Mouse (Mus musculus) small intestine, adult 2 months (tissue): ENCODE results near the gene Dguok. TPM values are rescaled to one million over a fixed set of nuclear protein-coding genes. Genes with fewer than 3 reads are reported as not detected.

Experiments used
- H3K27ac ChIP-seq: fragments of 200-500 bp; 2 replicates; pipeline ENCODE4 v1.5.1; 2012; ENCODE audit warnings: low read depth, low read length, control low read depth, inconsistent platforms; ENCODE audit not compliant: insufficient read depth
- H3K27me3 ChIP-seq: fragments of 200-500 bp; 2 replicates; pipeline ENCODE4 v1.6.1; 2012; ENCODE audit warnings: mild to moderate bottlenecking, moderate library complexity, low read length, inconsistent platforms; ENCODE audit not compliant: control insufficient read depth, insufficient read depth
- H3K36me3 ChIP-seq: fragments of 200-500 bp; 2 replicates; pipeline ENCODE4 v1.6.1; 2012; ENCODE audit warnings: mild to moderate bottlenecking, low read length, control low read depth, inconsistent platforms; ENCODE audit not compliant: control insufficient read depth, insufficient read depth
- H3K4me1 ChIP-seq: fragments of 200-500 bp; 2 replicates; pipeline ENCODE4 v1.6.1; 2012; ENCODE audit warnings: low read length, inconsistent platforms, mixed read lengths; ENCODE audit not compliant: control insufficient read depth, insufficient read depth, insufficient read length
- H3K4me3 ChIP-seq: fragments of 200-500 bp; 2 replicates; pipeline ENCODE4 v1.5.1; 2012; ENCODE audit warnings: low read depth, mild to moderate bottlenecking, control low read depth, inconsistent platforms, low read length, moderate library complexity
- CTCF ChIP-seq: fragments of 200-500 bp; IDR thresholded peaks from 2 replicates; pipeline ENCODE4 v1.5.1; 2012; ENCODE audit warnings: low read depth, mild to moderate bottlenecking, control low read depth, inconsistent platforms, low read length, moderate library complexity, mixed read lengths; ENCODE audit not compliant: insufficient replicate concordance, insufficient read length; ENCODE audit errors: extremely low read depth
- POLR2A ChIP-seq: fragments of 200-500 bp; IDR thresholded peaks from 2 replicates; pipeline ENCODE4 v1.6.1; 2012; ENCODE audit warnings: low read depth, mild to moderate bottlenecking, control low read depth, inconsistent platforms, low read length, moderate library complexity
- WGBS: fragments of 180-500 bp; shearing (Covaris S2); methylation state at CpG from one replicate; pipeline ENCODE4 v1.1.7; 2018; 5-methylcytosine and 5-hydroxymethylcytosine counted together
- polyA plus RNA-seq: library from polyadenylated mRNA; depleted of rRNA; stranded (reverse); fragments of >200 nt; gene quantifications from 2 replicates; pipeline ENCODE4 v1.2.3, GENCODE M21; 2012

Gene Dguok
- polyA plus RNA-seq, 1 experiment: 19.7 TPM

DNA sequence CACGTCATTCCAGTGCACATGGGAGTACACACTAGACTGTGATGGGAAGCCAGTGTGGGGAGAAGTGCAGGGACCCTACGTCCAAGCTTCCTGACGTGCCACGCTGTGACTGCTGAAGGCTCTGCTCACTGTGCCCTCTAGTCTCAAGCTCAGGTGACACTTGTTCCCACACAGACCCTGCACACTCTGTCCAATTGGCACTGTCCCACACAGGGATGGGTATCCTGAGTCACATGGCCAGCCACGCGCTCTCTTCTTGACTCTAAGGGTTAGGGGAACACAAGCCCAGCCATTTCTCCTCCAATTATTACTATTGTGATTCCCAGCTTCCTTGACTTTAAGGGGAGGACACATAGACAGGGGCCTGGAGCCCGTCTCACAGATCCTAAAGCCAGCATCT lies 23.0 kb downstream of the Dguok start:
- TF ChIP-seq POLR2A (no peak), CTCF (no peak)
- Histone ChIP-seq H3K27ac (no peak overlapping the region), H3K4me3 (no peak overlapping the region), H3K36me3 (peaks cover 55% of the 10 kb centered on the region), H3K4me1 (peaks cover 12% of the 10 kb centered on the region; the same call in 1 of the 2 replicates), H3K27me3 (no peaks in the 10 kb centered on the region)
- 98% methylated on average over 7 of the region's 7 CpGs for WGBS

GRCm38 (mm10) chr6:83482418-83483085 lies 24.2 kb downstream of the Dguok start:
- H3K27ac ChIP-seq: peak overlapping the region; percentile 56
- no peaks in the 10 kb centered on the region for H3K27me3 ChIP-seq
- WGBS: 18% methylated on average over 10 of the region's 10 CpGs
- H3K36me3 ChIP-seq: peaks cover 48% of the 10 kb centered on the region
- TF ChIP-seq POLR2A: no peak
- H3K4me3 ChIP-seq: no peak overlapping the region
- H3K4me1 ChIP-seq: peaks cover 9% of the 10 kb centered on the region; the same call in 1 of the 2 replicates

DNA sequence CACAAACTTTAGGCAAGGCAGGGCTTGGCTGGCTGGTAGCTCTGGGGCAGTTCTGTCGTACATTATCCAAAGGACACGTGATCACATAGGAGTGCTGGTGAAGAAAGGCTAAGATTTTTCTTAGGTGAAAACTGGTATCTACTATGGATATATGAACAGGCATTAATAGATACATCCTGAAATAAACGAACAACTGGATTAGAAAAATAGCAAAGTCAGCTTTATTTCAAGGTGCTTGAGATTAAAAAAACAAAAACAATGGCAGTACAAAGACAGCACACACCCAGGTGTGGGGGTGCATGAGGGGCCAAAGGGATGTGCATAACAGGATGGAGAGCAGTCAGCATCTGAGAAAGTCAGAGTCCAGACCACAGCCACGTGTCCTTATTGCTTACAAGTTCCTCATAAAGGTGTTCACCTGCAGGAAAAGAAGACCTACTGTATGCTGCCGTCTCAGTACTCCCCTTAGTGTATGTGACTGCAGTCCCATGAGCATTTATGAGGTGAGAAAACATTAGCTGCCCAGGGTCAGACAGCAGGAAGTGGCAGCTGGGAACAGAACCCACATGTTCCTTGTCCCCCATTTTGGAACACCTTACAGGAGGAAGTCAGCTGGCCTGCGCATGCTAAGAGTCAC lies 26.6 kb downstream of the Dguok start:
- no peak for TF ChIP-seq POLR2A
- TF ChIP-seq CTCF: no peak
- 86% methylated on average over 6 of the region's 6 CpGs for WGBS
- peaks cover 9% of the 10 kb centered on the region; the same call in 1 of the 2 replicates for H3K4me1 ChIP-seq
- H3K4me3 ChIP-seq: no peak overlapping the region
- H3K27ac ChIP-seq: no peak overlapping the region
- H3K27me3 ChIP-seq: no peaks in the 10 kb centered on the region
- H3K36me3 ChIP-seq: peaks cover 29% of the 10 kb centered on the region

DNA sequence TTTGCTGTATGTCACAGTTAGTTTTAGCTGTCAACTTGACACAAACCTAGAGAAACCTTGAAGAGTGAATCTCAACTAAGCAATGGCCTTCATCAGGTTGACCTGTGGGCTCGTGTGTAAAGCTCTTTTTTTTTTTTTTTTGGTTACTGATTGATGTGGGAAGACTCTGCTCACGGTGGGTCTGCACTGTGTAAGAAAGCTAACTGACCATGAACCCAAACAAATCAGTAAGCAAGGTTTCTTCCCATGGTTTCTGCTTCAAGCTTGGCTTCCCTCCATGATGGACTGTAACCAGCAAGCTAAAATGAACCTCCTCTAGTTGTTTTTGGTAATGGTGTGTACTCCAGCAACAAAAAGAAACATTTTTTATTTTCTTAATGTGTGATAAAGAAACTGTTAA lies 27.6 kb downstream of the Dguok start:
- no peak overlapping the region for H3K4me3 ChIP-seq
- peaks cover 9% of the 10 kb centered on the region; the same call in 1 of the 2 replicates for H3K4me1 ChIP-seq
- no peaks in the 10 kb centered on the region for H3K27me3 ChIP-seq
- peaks cover 23% of the 10 kb centered on the region for H3K36me3 ChIP-seq
- TF ChIP-seq CTCF (no peak), POLR2A (no peak)
- no peak overlapping the region for H3K27ac ChIP-seq
- WGBS: 65% methylated on average over 2 of the region's 2 CpGs

DNA sequence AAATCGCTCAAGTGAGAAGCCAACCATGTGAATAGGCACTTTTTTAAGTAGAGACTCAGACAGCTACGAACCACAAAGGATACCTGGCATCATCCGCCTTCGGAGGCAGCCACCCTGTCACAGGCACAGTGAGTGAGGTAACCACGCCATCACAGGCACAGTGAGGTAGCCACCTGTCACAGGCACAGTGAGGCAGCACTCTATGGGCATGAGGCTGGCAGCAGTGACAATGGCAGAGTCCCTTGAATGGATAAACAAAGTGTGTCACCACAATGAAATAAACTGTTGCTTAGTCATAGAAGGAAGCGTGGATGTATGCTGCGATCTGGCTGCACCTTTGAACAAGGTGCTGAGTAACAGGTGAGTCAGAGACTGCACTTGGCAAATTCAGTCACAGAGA lies 28.1 kb downstream of the Dguok start:
- H3K27me3 ChIP-seq: no peaks in the 10 kb centered on the region
- 81% methylated on average over 7 of the region's 7 CpGs for WGBS
- H3K27ac ChIP-seq: no peak overlapping the region
- H3K4me1 ChIP-seq: peaks cover 9% of the 10 kb centered on the region; the same call in 1 of the 2 replicates
- peaks cover 20% of the 10 kb centered on the region for H3K36me3 ChIP-seq
- H3K4me3 ChIP-seq: no peak overlapping the region
- TF ChIP-seq CTCF (no peak), POLR2A (no peak)

DNA sequence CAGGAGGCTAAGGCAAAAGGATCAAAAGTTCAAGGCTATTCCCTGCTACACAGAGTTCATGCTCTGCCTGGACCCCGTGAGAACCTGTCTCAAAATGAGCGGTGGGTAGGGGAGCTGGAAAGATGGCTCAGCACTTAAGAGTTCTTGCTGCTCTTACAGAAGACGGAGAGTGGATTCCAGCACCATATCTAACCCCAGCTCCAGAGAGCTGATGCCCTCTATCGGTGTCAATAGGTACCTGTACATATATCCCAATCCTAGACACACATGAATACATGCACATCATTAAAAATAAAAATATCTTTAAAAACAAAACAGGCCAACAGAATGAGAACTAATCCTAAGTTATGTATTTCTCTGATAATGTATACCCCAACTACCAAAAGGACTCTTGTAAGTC lies 28.6 kb downstream of the Dguok start:
- TF ChIP-seq POLR2A: no peak
- no peak for TF ChIP-seq CTCF
- 73% methylated on average over 4 of the region's 4 CpGs for WGBS
- peaks cover 19% of the 10 kb centered on the region for H3K36me3 ChIP-seq
- no peak overlapping the region for H3K4me3 ChIP-seq
- H3K27ac ChIP-seq: no peak overlapping the region
- H3K4me1 ChIP-seq: peaks cover 12% of the 10 kb centered on the region
- H3K27me3 ChIP-seq: no peaks in the 10 kb centered on the region

GRCm38 (mm10) chr6:83475431-83475830 lies 31.3 kb downstream of the Dguok start:
- Histone ChIP-seq H3K27ac (no peak overlapping the region), H3K4me1 (peaks cover 4% of the 10 kb centered on the region), H3K36me3 (peaks cover 8% of the 10 kb centered on the region), H3K27me3 (no peaks in the 10 kb centered on the region), H3K4me3 (no peak overlapping the region)
- TF ChIP-seq CTCF: no peak
- 66% methylated on average over 7 of the region's 7 CpGs for WGBS
